Mouse (Mus musculus) gastrocnemius, adult 18-20 months (tissue): ENCODE data around the gene AC109138.7. TPM values are rescaled to one million over a fixed set of nuclear protein-coding genes. Genes with fewer than 3 reads are reported as not detected.

ENCODE experiments used
- DNase-seq: peaks from one replicate; pipeline ENCODE4 v3.0.0; 2021; ENCODE audit warnings: low spot score
- long read RNA-seq, 2 experiments: library from polyadenylated mRNA; stranded (forward); transcript quantifications; one replicate each; pipeline ENCODE4 v2.0.0; 2021
- total RNA-seq, 2 experiments: library from RNA; stranded (reverse); gene quantifications; 2 replicates each; pipeline ENCODE4 v1.2.3; 2021

The AC109138.7 gene
- not detected for total RNA-seq
- long read RNA-seq, experiment 1 = 0 reads
- long read RNA-seq, experiment 2 = 0 reads

DNA sequence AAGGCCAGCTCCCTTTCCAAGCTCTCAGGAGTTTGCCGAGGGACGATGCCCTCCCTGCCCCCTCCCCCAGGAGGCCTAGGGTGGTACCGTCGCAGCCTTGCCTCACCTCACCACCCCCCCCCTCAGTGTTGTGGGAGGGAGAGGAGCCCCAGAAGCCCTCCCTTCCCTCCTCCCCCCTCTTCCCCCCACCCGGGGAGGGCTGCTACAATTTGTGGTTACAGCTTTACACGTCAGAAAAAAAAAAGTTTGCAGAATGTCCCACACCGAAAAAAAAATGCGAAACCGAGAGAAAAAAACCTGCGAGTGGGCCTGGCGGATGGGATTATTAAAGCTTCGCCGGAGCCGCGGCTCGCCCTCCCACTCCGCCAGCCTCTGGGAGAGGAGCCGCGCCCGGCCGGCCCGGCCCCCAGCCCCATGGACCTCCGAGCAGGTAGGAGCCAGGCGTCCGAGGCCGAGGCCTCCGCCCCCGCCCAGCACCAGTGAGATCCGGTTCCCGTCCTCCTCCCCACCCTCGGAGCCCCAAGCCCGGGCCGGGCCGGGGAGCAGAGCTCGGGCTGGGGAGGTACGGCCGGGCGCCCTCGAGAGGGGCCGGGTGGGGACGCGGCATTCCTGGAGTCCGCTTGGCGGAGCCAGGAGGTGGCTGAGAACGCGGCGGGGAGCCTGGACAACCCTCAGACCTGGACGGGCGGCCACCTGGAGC is at the start of gene AC109138.7, which contains the start of gene Clcf1:
AC109138.7 (plus strand) TSS at position 287 of the 700 bp plus-strand sequence.
Clcf1 (plus strand) TSS at position 168 of the 700 bp plus-strand sequence.
- no peak for DNase-seq

DNA sequence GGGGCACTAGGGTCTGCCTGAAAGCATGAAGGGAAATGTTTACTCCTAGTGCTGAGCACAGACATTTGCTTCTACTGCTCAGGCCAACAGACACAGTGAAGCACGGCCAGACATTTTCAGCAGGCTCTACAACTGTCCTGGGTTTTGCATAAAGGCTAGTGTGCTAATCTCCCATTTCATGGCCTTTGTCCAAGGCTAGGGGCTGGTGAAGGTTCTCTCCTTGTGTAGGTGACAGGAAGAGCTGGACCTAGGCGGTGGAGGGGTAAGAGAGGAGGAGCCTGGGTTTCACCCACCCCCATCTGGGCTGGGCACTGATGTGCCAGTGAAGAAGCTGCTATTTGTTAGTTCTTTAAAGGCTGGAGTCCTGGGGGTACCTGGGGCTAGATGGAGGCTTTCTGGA is 49.4 kb upstream of the AC109138.7 start:
- DNase-seq = no peak

DNA sequence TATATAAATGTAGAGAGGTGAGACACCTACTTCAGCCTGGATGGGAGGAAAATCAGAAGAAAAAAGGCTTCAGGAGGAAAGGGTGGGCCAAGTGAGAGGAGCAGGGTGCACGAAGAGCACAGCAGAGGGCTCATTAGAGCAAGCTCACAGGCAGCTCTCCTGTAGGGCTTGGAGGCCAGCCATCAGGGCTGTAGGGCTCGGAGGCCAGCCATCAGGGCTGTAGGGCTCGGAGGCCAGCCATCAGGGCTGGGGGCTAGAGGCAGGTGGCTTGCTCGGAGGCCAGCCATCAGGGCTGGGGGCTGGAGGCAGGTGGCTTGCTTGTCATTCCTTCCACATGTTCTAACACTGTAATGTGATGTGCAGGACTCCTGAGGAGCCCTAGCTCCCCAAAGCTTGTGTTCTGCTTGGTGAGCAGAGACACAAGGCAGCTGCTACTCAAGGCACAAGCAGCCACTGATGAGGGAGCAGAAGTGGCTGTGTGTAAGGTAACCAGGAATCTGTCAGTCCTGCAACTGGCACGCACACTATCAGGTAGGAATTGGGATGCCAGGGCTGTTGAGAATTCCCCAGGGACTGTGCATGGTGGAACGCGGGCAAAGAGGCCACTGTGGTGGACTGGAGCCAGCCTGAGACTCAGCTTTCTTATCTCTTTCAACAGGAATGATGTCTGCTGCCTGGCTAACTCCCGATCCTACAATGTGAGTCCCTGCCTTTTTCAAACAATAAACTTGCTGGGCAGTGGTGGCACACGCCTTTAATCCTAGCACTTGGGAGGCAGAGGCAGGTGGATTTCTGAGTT is 47.3 kb upstream of the AC109138.7 start:
- DNase-seq = no peak

DNA sequence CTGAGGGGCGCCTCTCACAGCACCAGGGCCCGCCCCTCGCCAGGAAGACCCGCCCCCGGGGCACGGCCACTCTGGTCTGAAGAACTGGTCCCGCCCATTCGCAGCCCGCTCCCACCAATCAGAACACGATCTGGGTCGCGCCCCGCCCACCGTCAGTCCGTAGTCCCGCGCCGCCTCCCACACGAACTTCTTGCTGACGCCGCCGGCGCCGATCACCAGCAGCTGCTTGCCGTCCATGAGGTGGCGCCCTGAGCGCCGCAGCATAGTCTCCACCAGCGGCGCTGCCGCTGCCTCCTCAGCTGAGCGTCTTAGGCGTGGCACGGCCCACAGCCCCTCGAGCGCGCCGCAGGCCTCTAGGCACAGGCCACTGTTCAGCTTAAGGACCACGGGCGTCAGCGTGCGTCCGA is 44.8 kb upstream of the AC109138.7 start:
- peak; percentile 100 for DNase-seq

DNA sequence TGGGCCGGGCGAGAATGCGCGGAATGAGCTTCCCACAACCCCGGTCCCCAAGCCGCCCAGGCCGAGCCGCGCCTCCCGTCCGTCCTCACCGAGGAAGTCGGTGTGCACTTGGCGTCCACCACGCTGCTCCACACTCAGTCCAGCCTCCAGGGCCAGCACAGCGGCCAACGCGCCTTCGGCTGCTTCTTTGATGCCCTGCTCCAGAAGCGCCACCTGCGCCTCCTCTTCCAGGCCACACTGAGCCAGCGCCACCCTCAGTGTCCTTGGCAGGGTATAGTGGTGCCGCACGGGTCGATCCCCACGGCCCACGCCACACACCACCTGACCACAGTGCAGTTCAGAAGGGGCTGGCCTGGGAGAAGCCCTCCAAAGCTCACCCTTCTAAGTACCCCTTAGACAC is 44.3 kb upstream of the AC109138.7 start:
- DNase-seq = no peak

DNA sequence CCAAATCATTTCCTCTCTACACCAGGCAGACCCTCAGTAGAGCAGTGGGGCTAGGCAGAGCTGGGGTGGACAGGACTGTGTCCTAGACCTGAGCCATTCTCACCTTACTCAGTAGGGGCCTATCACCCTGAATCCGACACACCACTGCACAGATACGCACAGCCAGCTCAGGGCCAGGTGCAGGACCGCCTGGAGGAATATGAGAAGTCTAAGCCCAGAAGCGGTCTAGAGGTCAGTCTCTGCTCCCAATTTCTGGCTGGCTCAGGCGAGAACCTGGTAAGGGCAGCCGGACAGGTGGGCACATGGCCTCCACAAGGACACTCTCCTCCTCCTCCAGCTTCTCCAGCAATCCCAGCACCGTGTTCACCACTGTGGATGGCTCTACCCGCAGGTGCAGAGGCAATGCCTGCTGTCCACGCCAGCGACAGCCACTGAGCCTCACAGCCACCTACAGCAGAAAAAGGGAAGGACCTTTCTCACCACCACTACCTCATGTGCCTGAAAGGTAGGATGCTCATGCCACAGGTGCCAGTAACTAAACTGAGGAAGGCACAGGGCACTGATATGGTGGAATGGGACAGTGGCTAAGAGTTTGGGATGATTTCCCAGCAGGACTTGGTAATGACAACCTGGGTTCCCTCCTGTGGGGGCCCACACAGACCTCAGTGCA is 43.3 kb upstream of the AC109138.7 start:
- DNase-seq = no peak

DNA sequence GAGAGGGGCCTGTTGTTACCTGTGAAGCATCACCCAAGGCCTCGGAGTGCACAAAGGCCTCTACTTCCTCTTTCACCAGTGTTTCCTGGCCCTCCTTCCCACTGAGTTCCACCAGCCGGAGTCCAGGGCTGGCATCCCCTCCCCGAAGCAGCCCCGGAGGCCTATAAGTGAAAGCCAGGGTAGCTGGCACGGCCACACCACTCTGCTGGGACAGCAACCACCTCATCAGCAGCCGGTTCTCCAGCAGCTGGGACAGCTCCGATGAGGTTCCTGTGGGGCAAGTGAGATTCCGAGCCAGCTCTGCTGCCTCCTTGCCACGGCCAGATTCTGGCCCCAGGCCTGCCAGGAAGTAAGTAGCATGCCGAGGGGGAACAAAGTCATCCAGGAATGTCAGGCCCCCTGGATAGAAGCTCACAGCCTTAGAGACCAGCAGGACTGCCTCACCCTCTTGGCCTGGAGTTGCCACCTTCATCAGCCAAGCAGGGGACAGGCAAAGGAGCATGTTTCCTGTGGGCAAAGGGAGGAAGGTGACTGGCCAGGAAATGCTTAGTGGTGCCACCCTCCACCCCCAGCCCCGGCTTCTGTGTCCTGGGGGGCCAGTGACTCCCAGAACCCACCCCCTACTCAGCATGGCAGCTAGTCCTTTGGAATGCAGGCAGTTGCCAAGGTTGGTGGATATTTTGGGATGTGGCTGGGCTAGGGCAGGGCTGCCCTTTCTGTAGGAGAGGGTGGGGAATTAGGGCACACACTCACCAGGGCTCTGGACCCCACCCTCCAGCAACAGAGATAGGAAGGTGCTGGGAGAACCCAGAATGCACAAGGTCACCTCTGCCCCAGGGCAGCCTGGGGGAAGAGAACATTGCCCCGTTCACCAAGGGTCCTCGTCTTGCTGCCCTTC is 42.5 kb upstream of the AC109138.7 start:
- DNase-seq = peak; percentile 43

DNA sequence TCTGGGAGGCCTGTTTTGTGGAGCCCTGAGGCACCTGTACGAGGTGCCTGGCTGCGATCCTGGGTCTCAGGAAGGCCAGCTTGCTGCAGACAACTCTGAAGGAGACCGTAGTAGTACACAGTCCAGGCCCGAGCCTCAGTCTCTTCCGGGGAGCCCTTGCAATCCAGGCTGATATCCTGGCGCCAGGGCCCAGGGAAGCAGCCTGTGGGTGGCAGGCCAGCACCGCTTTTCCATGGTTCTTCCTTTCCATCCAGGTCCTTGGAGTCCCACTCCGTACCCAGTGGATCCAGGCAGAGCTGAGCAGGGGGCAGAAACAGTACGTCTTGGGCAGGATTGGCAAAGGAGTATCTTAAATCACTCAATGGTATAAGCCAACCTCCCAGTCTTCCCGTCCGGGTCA is 41.2 kb upstream of the AC109138.7 start:
- no peak for DNase-seq

DNA sequence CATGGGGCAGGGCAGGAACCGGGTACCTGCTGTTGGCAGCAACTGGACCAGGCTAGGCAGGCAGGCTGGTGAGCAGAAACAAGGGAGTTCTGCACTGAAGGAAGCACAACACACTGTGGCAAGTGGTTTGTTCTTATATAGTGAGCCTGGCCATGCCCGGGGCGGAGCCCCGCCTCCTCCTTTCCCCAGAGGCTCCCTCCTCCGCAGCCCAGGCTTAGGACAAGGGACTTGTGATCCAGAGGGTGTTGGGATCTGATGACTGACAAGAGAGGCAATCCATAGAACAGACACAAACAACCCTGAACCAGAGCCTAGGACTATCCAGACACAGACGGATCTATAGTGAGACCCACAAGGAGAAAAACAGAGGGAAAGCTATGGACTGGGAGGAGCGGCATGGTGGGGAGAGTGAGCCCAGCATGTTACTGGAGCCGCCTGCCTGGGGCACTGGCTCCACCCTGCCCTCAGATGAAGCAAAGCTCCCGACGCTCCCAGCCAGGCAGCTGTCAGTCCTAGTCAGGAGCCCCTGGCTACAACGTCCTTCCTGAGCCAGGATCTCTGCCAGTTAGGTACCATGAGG is 38.7 kb upstream of the AC109138.7 start, which contains the start of gene Carns1:
Carns1 (minus strand) TSS at position 112 of the 580 bp plus-strand sequence.
- peak; percentile 57 for DNase-seq

DNA sequence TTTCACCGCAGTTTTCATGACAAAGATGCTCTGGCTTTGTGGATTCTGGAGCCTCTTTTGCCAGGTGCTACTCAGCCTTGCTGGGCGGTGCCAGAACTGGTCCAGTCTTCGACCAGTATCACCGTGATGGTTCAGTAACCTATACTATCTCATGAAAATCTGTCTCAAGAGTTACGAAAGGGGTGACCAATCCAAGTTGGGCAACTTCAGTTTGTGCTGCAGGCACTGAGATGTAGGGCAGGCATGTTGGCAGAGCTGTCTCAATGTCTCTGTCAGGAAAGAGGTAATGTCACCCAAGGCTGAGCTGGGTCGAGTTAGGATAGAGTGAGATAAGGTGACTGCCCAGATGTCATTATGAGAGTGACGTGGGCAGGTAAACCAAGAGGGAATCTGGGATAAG is 33.7 kb upstream of the AC109138.7 start:
- no peak for DNase-seq

DNA sequence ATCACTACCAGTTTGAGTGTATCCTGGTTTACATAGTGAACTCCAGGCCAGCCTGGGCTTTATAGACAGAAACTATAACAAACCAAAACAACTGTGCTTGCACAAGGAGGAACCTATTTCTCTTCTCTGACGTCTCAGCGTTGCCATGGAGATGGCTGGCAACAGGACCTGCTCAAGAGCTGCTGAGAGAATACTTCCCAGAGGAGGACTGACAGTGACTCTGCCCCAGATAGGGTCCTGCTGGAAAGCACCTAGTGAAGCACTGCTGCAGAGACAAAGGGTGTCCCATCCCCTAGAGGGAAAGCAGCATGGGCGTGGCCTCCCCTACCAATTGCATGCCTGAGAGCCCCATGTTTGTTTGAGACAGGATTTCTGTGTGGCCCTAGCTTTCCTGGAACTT is 32.3 kb upstream of the AC109138.7 start:
- peak; percentile 41 for DNase-seq

DNA sequence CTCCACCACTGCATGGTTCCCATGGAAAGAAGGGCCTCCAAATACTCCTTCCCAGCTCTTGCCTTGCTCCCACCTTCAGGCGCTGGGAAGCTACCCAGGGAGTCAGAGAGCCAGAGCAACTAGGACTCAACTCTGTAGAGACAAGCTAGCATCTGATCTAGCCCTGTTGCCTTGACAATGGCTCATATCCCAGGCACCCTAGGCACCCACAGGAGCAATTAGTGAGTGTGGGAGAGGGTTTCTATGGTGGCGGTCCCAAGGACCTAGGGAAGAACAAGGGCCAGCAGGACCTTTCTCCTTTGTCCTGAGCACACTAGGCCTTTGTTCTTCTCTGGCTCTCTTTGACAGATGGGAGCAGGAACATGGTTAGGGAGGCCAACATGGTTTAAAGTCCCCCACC is 30.5 kb upstream of the AC109138.7 start:
- DNase-seq = no peak

DNA sequence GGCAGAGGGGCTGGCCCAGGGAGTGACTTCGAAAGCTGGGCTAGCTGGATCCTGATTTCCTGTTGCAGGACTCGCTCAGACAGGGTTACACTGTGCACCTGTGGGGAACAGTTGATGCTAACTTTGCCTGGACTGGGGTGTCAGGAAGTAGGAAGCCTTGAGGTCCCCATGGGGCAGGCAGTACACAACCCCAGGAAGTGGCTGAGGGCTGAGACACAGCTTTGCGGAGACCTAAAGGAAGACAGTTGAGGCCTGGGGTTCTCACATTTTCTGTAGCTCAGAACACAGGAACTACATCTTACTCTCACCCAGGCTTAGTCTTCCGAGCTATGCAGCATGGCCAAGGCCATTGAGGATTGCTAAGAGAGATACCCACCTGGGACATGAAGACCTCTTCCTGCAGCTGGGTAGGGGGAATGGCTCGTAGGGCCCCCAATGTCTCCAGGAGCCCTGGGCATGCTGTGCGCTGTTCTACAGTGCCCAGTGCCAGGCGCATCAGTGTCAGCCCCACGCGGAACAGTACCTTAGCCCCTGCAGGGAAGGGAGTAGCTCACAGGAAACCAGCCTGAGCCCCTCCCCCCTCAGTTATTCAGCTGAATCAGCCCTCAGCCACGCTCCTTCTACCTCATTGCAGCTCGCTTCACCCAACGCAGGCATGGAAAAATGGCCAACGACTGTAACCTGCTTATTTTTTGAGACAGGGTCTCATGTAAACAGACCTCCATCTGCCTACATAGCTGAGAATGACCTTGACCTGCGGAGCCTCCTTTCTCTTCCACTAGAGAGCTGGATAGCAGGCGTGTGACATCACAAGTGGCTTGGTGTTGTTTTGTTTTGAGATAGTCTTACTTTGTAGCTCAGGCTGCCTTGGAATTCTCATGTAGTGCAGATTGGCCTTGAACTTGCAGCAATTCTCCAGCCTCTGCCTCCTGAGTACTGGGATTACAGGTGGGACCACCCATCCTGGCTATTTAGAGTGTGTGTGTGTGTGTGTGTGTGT is 28.9 kb upstream of the AC109138.7 start:
- no peak for DNase-seq

DNA sequence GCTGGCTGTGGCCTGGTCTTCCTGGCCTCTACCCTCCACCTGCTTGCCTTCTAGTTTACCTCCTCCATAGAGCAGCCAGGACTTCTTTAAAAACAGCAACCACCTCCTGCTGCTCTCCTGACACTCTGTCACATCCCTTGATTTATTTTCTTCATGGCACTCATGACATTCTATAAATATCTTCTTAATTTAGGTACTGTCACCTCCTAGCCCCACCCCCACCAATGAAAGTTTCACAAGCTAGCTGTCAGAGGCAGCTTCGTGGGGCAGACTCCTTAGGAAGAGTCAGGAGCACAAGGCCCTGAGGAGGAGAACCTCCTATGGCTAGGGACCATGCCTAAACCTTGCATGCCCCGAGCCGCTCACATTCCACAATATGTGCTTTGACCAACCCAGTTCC is 26.9 kb upstream of the AC109138.7 start:
- DNase-seq = peak; percentile 56

DNA sequence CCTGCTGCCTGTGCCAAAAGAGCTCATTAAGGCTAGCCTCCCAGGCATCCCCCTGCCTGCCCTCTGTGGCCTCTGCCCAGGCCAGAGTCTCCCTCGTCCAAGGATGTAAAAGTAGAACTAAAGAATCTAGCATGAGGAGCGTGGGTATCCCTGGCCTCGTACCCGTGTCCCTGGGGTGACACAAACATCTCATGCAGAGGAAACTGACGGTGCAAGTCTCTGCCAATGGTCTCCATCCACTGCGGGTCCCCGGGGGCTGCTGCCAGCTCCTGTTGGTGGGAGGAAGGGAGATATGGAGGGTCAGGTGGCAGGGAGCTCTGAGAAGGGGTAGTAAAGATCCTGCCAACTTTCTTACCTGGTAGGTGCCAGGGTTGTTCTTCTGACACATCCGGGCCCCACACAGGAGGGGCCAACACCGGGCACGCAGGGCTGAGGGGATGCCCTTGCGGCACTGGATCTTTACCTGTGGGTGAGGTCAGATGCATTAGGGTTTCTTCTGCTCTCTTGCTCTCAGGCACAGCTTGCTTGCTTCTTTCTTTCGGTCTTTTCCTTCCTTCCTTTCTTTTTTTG is 25.0 kb upstream of the AC109138.7 start:
- no peak for DNase-seq

DNA sequence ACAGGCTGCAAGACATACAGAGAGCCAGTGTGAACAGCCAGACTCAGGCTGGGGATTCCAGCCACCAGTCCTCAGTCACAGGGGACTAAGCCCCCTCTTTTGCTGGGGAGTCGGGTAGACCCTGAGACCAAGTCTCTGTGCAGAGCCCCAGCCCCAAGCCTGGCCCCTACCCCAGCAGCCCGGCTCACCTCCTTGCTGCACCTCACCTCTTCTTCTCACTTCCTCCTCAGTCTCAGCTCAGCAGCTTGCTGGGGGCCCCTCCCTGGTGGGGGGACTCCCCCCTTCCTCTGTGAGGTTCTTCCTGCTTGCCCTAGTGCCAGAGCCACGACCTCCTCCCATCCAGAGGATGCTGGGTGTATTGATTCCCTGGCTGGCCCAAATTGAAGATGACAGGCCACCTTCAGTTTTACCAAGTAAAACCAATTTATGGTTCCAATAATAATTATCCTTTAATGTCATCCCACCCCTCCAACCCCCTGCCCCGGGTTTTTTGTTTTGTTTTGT is 23.3 kb upstream of the AC109138.7 start, which contains the start of gene Tbc1d10c:
Tbc1d10c (minus strand) TSS at position 454 of the 504 bp plus-strand sequence.
- no peak for DNase-seq

DNA sequence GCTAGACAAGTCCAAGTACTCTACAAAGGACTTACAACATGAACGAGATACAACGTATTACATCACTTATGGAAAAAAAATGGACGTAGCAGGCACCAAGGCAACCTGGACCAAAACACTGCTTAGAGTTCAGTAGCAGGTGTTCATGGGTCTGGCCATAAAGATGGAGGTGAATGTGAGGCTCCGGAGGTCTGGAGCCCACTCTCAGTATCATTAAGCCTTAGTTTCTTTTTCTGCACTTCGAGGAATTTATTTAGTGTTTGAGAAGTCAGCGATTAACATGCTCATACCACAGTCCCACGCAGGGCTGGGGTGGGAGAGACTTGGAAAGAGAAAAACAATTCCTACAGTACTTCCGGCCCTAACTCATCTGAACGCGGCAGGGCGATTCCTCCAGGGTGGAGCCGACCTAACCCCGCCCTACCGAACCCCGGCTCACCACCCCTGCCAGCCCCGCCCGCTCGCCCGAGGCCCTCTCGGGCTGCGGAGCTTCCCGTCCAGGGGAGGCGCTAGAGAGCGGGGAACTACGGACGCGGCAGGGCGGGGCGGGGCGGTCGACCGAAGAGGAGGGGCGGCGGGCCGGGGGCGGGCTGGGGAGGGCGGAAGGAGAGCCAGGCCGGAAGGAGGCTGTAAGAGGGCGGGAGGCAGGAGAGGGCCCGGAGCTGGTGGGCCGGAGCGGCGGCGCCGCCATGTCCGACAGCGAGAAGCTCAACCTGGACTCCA is 22.5 kb upstream of the AC109138.7 start, which contains the start of gene Ppp1ca:
Ppp1ca (plus strand) TSS at position 538 of the 723 bp plus-strand sequence.
- DNase-seq = peak; percentile 96
